Mouse (Mus musculus): ENCODE data around the gene Uhmk1.
"Not testable (repeated sequence)": the region's sequence is repeated elsewhere in the genome, so short reads cannot be mapped to it uniquely, and the experiment has no call there.

The Uhmk1 gene

DNA sequence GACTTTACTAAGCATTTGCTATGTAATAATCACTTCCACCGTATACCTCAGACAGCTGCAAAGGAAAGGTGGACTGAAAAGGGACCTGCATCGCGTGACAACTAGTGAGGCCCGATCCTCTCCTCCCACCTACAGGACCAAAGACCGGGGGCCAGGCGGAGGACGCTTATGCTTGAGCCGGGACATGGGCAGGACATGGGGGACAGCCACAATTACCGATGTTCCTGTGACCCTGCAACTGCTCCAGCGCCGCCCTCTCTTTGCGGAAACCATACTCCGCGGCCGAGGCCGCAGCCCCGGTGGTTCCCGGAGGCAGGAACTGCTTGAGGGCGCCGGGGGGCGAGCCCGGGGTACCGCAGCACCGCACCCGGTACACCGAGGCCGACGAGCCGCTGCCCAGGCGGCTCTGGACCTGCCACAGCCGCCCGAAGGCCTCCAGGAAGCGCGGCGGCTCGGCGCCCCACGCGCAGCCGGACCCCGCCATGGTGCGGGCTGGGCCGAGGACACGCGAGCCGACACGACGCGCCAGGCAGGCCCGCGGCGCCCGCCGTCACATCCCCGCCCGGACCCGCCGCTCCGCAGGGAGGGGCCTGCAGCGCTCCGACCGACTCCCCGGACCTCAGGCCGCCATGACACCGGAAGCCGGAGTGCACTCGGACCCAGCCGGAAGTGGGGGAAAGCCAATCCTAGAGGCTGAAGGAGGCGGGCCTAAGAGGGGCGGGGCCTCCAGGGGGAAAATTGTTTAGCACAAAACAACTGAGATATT is at the start of gene Uhmk1:
Uhmk1 (minus strand) TSS at position 641 of the 766 bp plus-strand sequence.
- peak; percentile 82 to 83 for DNase-seq (ENCODE audit: low spot score in 2 of 2)

GRCm38 (mm10) chr1:170255560-170255910 is 40.3 kb upstream of the Uhmk1 start:
- peak; percentile 69 to 80 for DNase-seq (ENCODE audit: low spot score in 2 of 2)

DNA sequence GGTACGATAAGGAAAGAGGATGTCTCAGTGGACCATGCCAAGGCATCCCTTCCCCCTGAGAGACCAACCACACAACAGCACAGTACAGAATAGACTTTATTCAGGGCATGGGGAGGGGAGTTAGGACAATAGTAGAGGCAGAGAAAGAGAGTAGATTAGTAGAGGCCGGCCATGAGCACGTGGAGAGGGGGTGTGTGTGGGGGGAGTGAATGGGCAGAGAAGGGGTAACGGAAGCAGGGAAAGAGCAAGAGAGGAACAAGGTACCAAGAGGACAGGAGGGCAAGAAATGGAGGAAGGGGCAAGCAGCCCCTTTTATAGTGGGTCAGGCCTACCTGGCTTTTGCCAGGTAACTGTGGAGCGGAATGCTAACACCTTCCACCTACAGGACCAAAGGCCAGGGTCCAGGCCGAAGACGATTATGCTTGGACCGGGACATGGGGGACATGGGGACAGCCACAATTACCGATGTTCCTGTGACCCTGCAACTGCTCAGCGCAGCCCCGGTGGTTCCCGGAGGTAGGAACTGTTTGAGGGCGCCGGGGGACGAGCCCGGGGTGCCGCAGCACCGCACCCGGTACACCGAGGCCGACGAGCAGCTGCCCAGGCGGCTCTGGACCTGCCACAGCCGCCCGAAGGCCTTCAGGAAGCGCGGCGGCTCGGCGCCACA is 39.8 kb upstream of the Uhmk1 start:
- no peak for DNase-seq (ENCODE audit: low spot score in 2 of 2)

DNA sequence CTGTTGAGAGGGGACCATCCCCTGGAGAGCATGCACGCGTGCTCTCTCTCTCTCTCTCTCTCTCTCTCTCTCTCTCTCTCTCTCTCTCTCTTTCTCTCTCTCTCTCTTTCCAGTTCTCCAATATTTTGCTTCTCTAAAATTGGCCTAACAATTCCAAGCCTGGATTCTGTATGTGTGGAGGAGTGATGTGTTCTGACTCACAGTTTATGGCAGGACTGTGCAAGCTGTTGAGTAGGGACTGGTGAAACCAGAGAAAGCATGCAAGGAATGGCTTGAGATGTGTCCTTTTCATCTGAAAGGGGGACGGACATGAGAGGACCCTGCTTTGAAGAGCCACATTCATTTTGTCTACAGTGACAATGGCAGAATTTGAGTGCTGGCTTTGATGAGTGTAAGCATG is 29.8 kb upstream of the Uhmk1 start:
- no peak for DNase-seq (ENCODE audit: low spot score in 2 of 2)

DNA sequence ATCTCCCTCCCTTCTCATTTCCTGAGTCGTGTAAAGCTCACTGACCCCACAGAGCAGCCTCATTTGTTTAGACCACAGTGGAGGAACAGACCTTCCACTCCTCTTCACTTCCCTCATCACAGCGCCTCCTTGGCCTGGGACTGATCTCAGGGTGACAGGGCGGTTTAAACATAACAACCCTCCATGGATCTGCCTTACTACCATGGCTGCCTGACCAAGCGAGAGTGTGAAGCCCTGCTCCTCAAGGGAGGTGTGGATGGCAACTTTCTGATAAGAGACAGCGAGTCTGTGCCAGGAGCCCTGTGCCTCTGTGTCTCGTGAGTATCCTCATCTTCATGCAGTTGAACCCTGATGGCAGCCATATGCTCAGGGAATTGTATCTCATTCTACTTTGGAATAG is 17.5 kb upstream of the Uhmk1 start, which contains the start of gene Sh2d1b2:
Sh2d1b2 (plus strand) TSS at position 62 of the 400 bp plus-strand sequence.
- DNase-seq (ENCODE audit: low spot score in 2 of 2), result not testable (repeated sequence)

- no peak for DNase-seq (ENCODE audit: low spot score in 2 of 2)
These were observed 8.1 kb upstream of the Uhmk1 start for GRCm38 (mm10) chr1:170223276-170223675.

GRCm38 (mm10) chr1:170220351-170220750 is 5.2 kb upstream of the Uhmk1 start:
- DNase-seq (ENCODE audit: low spot score in 2 of 2), result no peak

DNA sequence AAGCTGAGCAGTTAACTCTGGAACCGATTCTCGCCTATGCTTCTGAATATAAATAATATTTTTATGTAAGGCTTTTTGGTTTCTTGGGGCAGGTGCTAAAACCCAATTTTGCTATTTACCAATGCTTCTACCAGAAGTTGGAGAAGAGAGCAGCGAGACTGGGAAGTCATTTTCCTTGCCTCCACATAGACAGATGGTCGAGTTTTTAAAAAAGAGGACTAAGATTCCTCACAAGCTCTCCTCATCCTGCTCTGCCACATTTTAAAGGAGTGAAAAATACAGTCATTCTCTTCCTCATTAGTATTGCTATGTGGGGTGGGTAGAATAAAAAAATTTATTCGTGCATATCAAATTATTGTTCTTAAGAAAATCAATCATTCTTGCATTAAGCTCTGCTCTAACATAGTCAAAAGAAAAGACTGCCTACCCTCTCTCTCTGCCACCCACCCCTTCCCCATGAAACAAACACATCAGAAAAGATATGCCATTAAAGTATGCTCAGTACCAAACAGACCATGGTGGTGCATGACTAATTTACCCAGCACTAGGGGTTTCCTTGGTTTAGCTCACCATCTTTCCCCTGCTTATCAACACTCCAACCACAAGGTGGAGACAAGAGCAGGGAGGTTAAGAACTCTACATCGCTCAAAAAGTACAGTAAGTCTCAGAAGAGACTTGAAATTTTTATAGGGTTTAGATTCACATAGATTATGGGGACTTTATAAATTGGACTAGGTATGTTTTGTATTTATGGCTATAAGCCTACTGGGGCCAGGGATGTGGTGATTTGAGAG is 3.1 kb upstream of the Uhmk1 start:
- no peak for DNase-seq (ENCODE audit: low spot score in 2 of 2)

- DNase-seq (ENCODE audit: low spot score in 2 of 2), result no peak
These were observed 393 bp upstream of the Uhmk1 start for GRCm38 (mm10) chr1:170215590-170215989.

GRCm38 (mm10) chr1:170214383-170214756 is 827 bp downstream of the Uhmk1 start:
- no peak for DNase-seq (ENCODE audit: low spot score in 2 of 2)

DNA sequence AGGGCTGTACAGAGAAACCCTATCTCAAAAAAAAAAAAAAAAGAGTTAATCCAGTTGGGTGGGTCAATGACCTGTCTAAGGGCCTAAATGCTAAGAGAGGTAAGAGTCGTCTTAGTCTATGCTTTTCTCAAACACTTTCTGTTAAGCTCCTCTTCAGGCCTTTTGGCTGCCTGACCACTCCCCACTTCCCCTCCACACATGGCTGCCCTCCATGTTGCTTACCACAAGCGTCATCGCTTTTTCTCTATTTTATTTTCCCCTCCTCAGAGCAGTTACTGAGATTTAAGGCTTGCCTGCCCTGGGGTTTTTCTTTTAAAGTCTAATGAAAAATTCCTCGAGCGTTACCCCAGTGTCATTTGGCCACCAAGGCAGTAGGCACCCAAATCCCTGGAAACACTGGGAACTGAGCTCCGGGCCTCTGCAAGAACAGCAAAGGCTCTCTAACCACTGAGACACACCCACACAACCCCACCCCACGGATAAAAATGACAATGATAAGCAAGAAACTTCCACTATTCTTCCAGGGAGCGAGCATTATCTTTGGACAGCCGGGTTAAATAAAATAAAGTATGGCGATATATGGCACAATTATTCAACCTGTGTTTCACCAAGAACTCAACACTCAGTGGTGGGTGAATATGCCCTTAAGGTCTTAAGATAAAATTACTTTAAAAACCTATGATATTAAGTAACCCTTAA is 1.9 kb downstream of the Uhmk1 start:
- no peak for DNase-seq (ENCODE audit: low spot score in 2 of 2)

DNA sequence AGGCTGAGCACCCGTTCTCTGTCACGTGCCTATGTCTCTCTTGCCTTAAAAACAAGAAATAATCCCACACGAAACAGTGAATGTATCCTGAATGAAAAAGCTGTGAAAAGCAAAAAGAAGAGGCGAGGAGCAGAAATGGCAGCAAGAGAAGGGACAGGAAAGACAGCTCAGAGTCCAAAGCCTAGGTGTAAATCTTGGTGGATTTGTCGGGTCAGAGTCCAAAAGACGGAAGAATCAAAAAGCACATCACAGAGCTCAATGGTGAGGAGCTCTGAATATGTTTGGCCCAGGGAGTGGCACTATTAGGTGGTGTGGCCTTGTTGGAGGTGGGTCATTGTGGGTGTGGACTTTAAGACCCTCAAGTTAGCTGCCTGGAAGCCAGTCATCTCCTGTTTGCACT is 8.8 kb downstream of the Uhmk1 start:
- no peak for DNase-seq (ENCODE audit: low spot score in 2 of 2)

- DNase-seq (ENCODE audit: low spot score in 2 of 2), result no peak
These were observed 14.8 kb downstream of the Uhmk1 start for GRCm38 (mm10) chr1:170200379-170200778.

GRCm38 (mm10) chr1:170196211-170196610 is 19.0 kb downstream of the Uhmk1 start:
- no peak for DNase-seq (ENCODE audit: low spot score in 2 of 2)

DNA sequence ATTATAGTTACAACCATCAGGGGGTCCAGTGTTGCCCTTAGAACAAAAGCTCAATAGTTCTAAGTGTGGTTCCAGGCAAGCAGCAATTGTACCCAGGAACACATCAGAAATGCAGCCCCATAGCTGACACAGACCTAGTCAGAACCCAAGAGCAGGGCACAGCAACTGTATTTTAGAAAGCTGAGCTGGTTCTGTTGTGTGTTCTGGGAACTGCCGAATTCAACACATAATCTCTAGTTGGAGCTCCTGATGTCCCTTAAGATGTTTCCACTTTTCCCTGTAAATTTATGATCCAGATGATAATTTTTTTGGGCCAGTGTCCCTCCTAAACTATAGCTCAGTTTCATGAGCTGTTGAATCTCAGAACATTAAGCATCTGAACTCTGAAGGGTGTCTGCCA is 23.3 kb downstream of the Uhmk1 start:
- DNase-seq (ENCODE audit: low spot score in 2 of 2), result no peak

DNA sequence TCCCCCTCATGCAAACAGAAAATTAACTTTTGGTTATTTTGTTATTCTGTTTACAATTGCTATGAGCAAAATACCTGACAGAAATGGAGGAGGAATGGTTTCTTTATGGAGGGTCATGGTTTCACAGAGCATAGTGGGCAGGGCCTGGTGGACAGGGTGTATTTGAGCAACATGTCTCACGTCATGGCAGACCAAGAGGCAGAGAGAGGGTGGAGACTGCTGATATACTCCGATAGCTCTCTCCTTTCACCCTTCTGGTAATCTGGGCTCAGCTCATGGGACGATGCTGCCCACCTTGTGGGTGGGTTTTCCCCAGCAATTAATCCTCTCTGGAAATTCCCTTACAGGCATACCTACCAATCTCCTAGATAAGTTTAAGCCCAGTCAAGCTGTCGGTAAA is 25.0 kb downstream of the Uhmk1 start:
- no peak for DNase-seq (ENCODE audit: low spot score in 2 of 2)

GRCm38 (mm10) chr1:170188601-170189000 is 26.6 kb downstream of the Uhmk1 start:
- peak in 1 of 2 experiments; percentile 18 for DNase-seq (ENCODE audit: low spot score in 2 of 2)

DNA sequence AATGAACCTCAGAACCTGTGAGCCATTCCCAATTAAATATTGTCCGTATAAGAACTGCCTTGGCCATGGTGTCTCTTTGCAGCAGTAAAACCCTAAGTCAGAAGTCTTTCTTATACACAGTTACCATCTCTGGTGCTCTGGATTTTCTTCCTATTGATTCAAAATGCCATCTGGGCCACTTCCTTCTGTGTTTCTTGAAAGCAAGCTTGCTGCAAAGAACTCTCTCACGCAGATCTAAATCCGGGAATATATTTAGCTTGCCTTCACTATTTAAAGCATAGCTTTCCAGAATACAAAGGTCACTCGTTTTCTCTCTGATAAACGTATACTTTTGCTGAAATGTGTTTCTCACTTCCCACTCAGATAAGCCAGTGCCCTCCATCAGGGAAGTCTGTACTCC is 28.7 kb downstream of the Uhmk1 start:
- DNase-seq (ENCODE audit: low spot score in 2 of 2), result peak in 1 of 2 experiments; percentile 28

DNA sequence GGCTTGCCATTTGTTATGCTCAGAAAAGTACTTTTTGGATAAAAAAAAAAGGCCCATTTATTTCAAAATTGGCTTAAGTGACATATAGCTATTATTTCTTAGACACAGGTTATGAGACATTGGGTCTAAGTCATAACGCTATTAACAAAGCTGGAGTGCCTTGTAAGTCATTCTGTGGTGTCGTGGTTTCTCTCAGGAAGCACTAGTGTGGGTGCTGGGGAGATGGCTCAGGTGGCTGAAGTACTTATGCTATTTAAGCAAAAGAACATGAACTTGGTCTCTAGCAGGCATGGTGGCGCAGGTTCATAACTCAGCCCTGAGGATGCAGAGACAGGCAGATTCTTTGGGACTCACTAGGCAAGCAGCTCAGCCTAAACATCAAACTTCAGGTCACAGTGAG is 30.1 kb downstream of the Uhmk1 start:
- DNase-seq (ENCODE audit: low spot score in 2 of 2), result no peak

DNA sequence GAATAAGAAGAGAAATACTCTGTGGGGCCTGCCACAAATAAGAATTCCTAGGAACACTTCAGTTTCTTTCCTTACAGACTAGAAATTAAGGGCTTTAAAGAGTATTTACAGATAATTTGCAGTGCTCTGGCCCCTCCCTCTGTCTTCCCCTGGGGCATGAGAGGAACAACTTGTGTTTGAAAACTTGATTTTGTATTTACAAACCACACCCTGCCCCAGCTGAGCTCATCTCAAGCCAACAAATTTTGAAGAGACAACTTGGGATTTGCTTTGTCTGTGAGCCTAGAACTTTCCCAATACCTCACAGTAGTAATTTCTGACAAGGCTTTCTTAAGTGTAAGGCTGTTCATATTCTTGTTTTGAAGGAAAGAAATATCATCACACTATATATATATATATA is 32.5 kb downstream of the Uhmk1 start:
- no peak for DNase-seq (ENCODE audit: low spot score in 2 of 2)

GRCm38 (mm10) chr1:170176661-170177239 is 38.4 kb downstream of the Uhmk1 start:
- no peak for DNase-seq (ENCODE audit: low spot score in 2 of 2)

- no peak for DNase-seq (ENCODE audit: low spot score in 2 of 2)
These were observed 39.3 kb downstream of the Uhmk1 start for GRCm38 (mm10) chr1:170175848-170176247.

Measured in right cerebral cortex, postnatal 36 days (tissue).